Comparison of ENCODE assay signal across 14 mouse cellular contexts in the genomic region with DNA sequence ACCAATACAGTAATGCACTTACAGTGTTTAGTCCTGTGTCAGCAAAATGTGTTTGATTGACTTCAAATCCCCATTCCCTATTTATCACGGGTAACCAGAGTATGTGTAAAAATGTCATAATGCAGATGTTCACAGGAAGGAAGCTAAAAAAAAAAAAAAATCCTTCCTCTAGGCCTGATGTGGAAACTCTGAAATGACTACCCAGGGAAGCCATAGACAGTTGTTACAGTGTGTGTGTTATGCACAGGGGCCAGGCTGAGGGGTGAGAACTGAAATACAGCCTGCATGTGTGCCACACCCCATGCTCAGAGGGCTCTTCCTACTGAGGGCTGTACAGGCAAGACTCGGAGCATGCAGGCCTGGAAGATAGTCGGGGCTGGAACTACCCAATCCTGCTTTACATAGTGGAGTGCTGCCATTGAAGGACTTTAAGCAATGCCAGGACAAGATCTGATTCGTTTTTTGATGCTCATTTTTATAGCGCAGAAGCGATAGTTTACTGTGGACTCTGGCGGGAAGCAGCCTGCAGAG.
"Had no signal": no experiment of that assay in that cellular context is flagged by ENCODE, and none has a peak within 500 bp of the region (broad histone marks: within the 10 kb centered on the region; RNA-seq: fewer than 3 reads in every experiment).

No protein-coding gene starts in this region.

- H3K27ac ChIP-seq: layer of hippocampus, adult 2 months; limb, embryonic 12.5 days; liver, embryonic 14.5 days; midbrain, embryonic 12.5 days had no signal

- H3K4me2 ChIP-seq: limb, embryonic 12.5 days; midbrain, embryonic 12.5 days had no signal

- H3K27me3 ChIP-seq: limb, embryonic 12.5 days; midbrain, embryonic 12.5 days had no signal

- H3K9ac ChIP-seq: limb, embryonic 12.5 days; liver, embryonic 14.5 days; midbrain, embryonic 12.5 days had no signal

- DNase-seq: kidney, adult 9 months; kidney, postnatal 10 days; kidney, postnatal 4 days; liver; lung, adult 2 months; lung, postnatal 10 days; right cerebral cortex, adult 18-20 months; right cerebral cortex, postnatal 25 days; thymus, postnatal 36 days had no signal

- H3K9me3 ChIP-seq: limb, embryonic 12.5 days; midbrain, embryonic 12.5 days had no signal

- ATAC-seq: intestine, postnatal 0 days had no signal

- H3K4me3 ChIP-seq: layer of hippocampus, adult 2 months; limb, embryonic 12.5 days; midbrain, embryonic 12.5 days had no signal

- H3K4me1 ChIP-seq: limb, embryonic 12.5 days had no signal

- H3K36me3 ChIP-seq: limb, embryonic 12.5 days; midbrain, embryonic 12.5 days had no signal
